Mouse (Mus musculus): ENCODE results near the gene Treml1. TPM values are rescaled to one million over a fixed set of nuclear protein-coding genes. Genes with fewer than 3 reads are reported as not detected.

The Treml1 gene
- polyA plus RNA-seq, 1 experiment from 2014 or later = 0.53 TPM

GRCm38 (mm10) chr17:48409380-48410298 lies 49.9 kb downstream of the Treml1 start, which contains the start of the genes Nfya and Oard1:
Nfya (minus strand) TSS chr17:48409906.
Oard1 (plus strand) TSS chr17:48410014.
- Histone ChIP-seq H3K4me2 (ENCODE audit: low read depth, low read length) (peak within 1 kb of the TSS; percentile 92), H3K9ac (ENCODE audit: low read length) (peak within 1 kb of the TSS; percentile 99), H3K27me3 (ENCODE audit: control insufficient read depth, insufficient read depth, low read length) (no peaks in the 10 kb centered on the region), H3K27ac (ENCODE audit: low read length) (peak within 1 kb of the TSS; percentile 100), H3K9me3 (replicated peaks; ENCODE audit: control insufficient read depth, low read length) (no peaks in the 10 kb centered on the region), H3K36me3 (ENCODE audit: control insufficient read depth, insufficient read depth, low read length) (no peaks in the 10 kb centered on the region), H3K4me3 (replicated peaks; ENCODE audit: low read length) (peak within 1 kb of the TSS; percentile 94), H3K4me1 (ENCODE audit: control insufficient read depth, insufficient read depth, low read length) (peaks cover 31% of the 10 kb centered on the region)
- peak; percentile 97 for ATAC-seq (ENCODE audit: insufficient read depth, low FRiP score)
- under 1% methylated on average over 84 of the region's 84 CpGs for WGBS

- Histone ChIP-seq H3K4me3 (replicated peaks; ENCODE audit: low read length) (peak overlapping the region; percentile 94), H3K9ac (ENCODE audit: low read length) (peak overlapping the region; percentile 78), H3K36me3 (ENCODE audit: control insufficient read depth, insufficient read depth, low read length) (0 out of 2 replicates have a peak, but pooled peaks cover 3% of the 10 kb centered on the region), H3K4me2 (ENCODE audit: low read depth, low read length) (peak overlapping the region; percentile 70), H3K27me3 (ENCODE audit: control insufficient read depth, insufficient read depth, low read length) (no peaks in the 10 kb centered on the region), H3K27ac (ENCODE audit: low read length) (peak overlapping the region; percentile 98), H3K9me3 (replicated peaks; ENCODE audit: control insufficient read depth, low read length) (no peaks in the 10 kb centered on the region), H3K4me1 (ENCODE audit: control insufficient read depth, insufficient read depth, low read length) (peaks cover 31% of the 10 kb centered on the region)
- ATAC-seq (ENCODE audit: insufficient read depth, low FRiP score) = 0 out of 2 replicates have a peak, but pooled peaks have one; percentile 3
- under 1% methylated on average over 13 of the region's 13 CpGs for WGBS
Measured at GRCm38 (mm10) chr17:48410299-48410785, 50.6 kb downstream of the Treml1 start.

DNA sequence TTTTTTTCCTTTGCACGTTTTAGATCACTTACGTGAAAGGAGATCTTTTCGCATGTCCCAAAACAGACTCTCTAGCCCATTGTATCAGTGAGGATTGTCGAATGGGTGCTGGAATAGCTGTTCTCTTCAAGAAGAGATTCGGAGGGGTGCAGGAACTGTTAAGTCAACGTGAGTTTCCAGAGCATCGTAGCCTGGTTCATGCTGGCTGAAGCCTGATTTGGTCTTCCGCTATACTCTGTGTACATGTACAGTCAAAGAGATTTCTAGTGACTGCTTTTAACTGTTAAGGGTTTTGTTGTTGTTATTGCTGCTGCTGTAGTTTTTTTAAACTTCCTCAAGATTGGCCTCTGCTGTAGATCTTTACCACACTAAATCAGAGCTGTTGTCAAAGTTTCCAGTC lies 51.5 kb downstream of the Treml1 start:
- no peaks in the 10 kb centered on the region for H3K9me3 ChIP-seq (replicated peaks; ENCODE audit: control insufficient read depth, low read length)
- H3K9ac ChIP-seq (ENCODE audit: low read length) = peak overlapping the region; percentile 78
- WGBS = 28% methylated on average over 8 of the region's 8 CpGs
- 0 out of 2 replicates have a peak, but pooled peaks cover 6% of the 10 kb centered on the region for H3K36me3 ChIP-seq (ENCODE audit: control insufficient read depth, insufficient read depth, low read length)
- H3K4me3 ChIP-seq (replicated peaks; ENCODE audit: low read length) = peak overlapping the region; percentile 94
- peak overlapping the region; percentile 98 for H3K27ac ChIP-seq (ENCODE audit: low read length)
- H3K4me2 ChIP-seq (ENCODE audit: low read depth, low read length) = peak overlapping the region; percentile 70
- no peak for ATAC-seq (ENCODE audit: insufficient read depth, low FRiP score)
- H3K27me3 ChIP-seq (ENCODE audit: control insufficient read depth, insufficient read depth, low read length) = no peaks in the 10 kb centered on the region
- peaks cover 31% of the 10 kb centered on the region for H3K4me1 ChIP-seq (ENCODE audit: control insufficient read depth, insufficient read depth, low read length)

DNA sequence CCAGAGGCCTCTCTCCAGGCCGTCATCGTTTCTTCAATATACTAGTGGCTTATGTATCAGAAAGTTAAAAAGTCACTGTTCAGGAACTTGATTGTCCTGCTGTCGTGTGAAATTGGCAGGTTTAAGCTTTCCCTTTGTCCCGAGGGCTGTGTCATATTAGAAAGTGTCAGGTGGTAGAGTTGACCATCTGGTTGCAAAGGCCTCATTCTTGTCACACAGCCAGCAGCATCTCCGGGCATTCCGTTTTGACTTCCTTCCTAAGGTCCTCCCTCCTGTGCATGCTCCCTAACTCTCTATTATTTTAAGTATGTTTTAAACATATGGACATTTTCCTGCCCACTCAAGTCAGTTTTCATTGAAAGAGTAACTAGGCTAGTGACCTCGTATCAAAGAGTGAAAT lies 56.3 kb downstream of the Treml1 start:
- Histone ChIP-seq H3K4me1 (ENCODE audit: control insufficient read depth, insufficient read depth, low read length) (peaks cover 20% of the 10 kb centered on the region), H3K4me2 (ENCODE audit: low read depth, low read length) (no peak overlapping the region), H3K9ac (ENCODE audit: low read length) (no peak overlapping the region), H3K9me3 (replicated peaks; ENCODE audit: control insufficient read depth, low read length) (no peaks in the 10 kb centered on the region), H3K4me3 (replicated peaks; ENCODE audit: low read length) (no peak overlapping the region), H3K27me3 (ENCODE audit: control insufficient read depth, insufficient read depth, low read length) (no peaks in the 10 kb centered on the region), H3K36me3 (ENCODE audit: control insufficient read depth, insufficient read depth, low read length) (0 out of 2 replicates have a peak, but pooled peaks cover 6% of the 10 kb centered on the region), H3K27ac (ENCODE audit: low read length) (no peak overlapping the region)
- ATAC-seq (ENCODE audit: insufficient read depth, low FRiP score) = no peak
- 72% methylated on average over 7 of the region's 7 CpGs for WGBS

Other genes starting within 250 kb of the Treml1 start
- 0.15 and 0.26 TPM in 2 replicates for gene 9830107B12Rik, start 213.6 kb upstream of the Treml1 start, polyA plus RNA-seq (2015; fragmentation: Nextera tagmentation; extraction: Ambion mirVana)
- gene A530064D06Rik, start 192.6 kb upstream of the Treml1 start, polyA plus RNA-seq (2015; fragmentation: Nextera tagmentation; extraction: Ambion mirVana) = 0.41 and 0.48 TPM in 2 replicates
- gene Trem1, start 127.1 kb upstream of the Treml1 start, polyA plus RNA-seq (2015; fragmentation: Nextera tagmentation; extraction: Ambion mirVana) = 0.10 and 0.48 TPM in 2 replicates
- 0.94 and 1.1 TPM in 2 replicates for gene Trem3, start 112.1 kb upstream of the Treml1 start, polyA plus RNA-seq (2015; fragmentation: Nextera tagmentation; extraction: Ambion mirVana)
- 1.2 and 1.7 TPM in 2 replicates for gene Treml4, start 95.6 kb upstream of the Treml1 start, polyA plus RNA-seq (2015; fragmentation: Nextera tagmentation; extraction: Ambion mirVana)
- gene Treml2, start 60.4 kb upstream of the Treml1 start, polyA plus RNA-seq (2015; fragmentation: Nextera tagmentation; extraction: Ambion mirVana) = 0.24 and 0.48 TPM in 2 replicates
- gene B430306N03Rik, start 43.8 kb upstream of the Treml1 start, polyA plus RNA-seq (2015; fragmentation: Nextera tagmentation; extraction: Ambion mirVana) = 0.41 and 0.57 TPM in 2 replicates
- gene Trem2, start 13.5 kb upstream of the Treml1 start, polyA plus RNA-seq (2015; fragmentation: Nextera tagmentation; extraction: Ambion mirVana) = 2.3 and 3.5 TPM in 2 replicates
- 11.3 and 12.4 TPM in 2 replicates for gene Nfya, start 50.0 kb downstream of the Treml1 start, polyA plus RNA-seq (2015; fragmentation: Nextera tagmentation; extraction: Ambion mirVana)
- 54.4 and 54.5 TPM in 2 replicates for gene Oard1, start 50.1 kb downstream of the Treml1 start, polyA plus RNA-seq (2015; fragmentation: Nextera tagmentation; extraction: Ambion mirVana)
- 5.6 and 31.0 TPM in 2 replicates for gene Apobec2, start 73.0 kb downstream of the Treml1 start, polyA plus RNA-seq (2015; fragmentation: Nextera tagmentation; extraction: Ambion mirVana)
- gene Tspo2, start 91.6 kb downstream of the Treml1 start, polyA plus RNA-seq (2015; fragmentation: Nextera tagmentation; extraction: Ambion mirVana) = 8.1 and 8.5 TPM in 2 replicates
- 13.7 and 13.8 TPM in 2 replicates for gene Unc5cl, start 95.0 kb downstream of the Treml1 start, polyA plus RNA-seq (2015; fragmentation: Nextera tagmentation; extraction: Ambion mirVana)

Data from stomach, embryonic 16.5 days (tissue).